In genomic region chr2:181763006-181763830, GRCm38 (mm10) we compare ENCODE assay signal across 9 mouse cellular contexts. TPM values are rescaled to one million over a fixed set of nuclear protein-coding genes. Genes with fewer than 3 reads are reported as not detected.
DNase-seq lines count a peak whose midpoint lies in the region; ATAC-seq and TF ChIP-seq lines count a peak whose summit lies in the region.
"Had no signal": no experiment of that assay in that cellular context is flagged by ENCODE, and none has a peak within 500 bp of the region (broad histone marks: within the 10 kb centered on the region; RNA-seq: fewer than 3 reads in every experiment).

TSS of gene Myt1 (plus strand) at chr2:181763332.

- no peak for TF ChIP-seq CTCF in E14TG2a.4 (conservative IDR thresholded peaks at IDR 0.05; ENCODE audit: low read length)

- peak; percentile 52 for DNase-seq in R1 (ENCODE audit: low read depth, low spot score)
- peak; percentile 85 for DNase-seq in hindbrain, embryonic 10.5 days (ENCODE audit: low spot score)
- DNase-seq in midbrain, embryonic 11.5 days (ENCODE audit: low spot score, missing footprints), result peak; percentile 91
- DNase-seq in right cerebral cortex, postnatal 25 days, result no peak
- DNase-seq: kidney, postnatal 14 days had no signal

- H3K4me1 ChIP-seq in E14TG2a.4 (replicated peaks; ENCODE audit: low read depth, low read length), result peaks cover 30% of the 10 kb centered on the region
- H3K4me1 ChIP-seq in hindbrain, embryonic 10.5 days (replicated peaks), result peaks cover 74% of the 10 kb centered on the region
- H3K4me1 ChIP-seq in midbrain, embryonic 11.5 days (ENCODE audit: control insufficient read depth, insufficient read depth, low read length), result peaks cover 29% of the 10 kb centered on the region

- H3K9me3 ChIP-seq in E14TG2a.4 (ENCODE audit: low read length), result no peaks in the 10 kb centered on the region
- no peaks in the 10 kb centered on the region for H3K9me3 ChIP-seq in hindbrain, embryonic 10.5 days
- no peaks in the 10 kb centered on the region for H3K9me3 ChIP-seq in midbrain, embryonic 11.5 days (ENCODE audit: control insufficient read depth, low read length)

- peak; percentile 91 for ATAC-seq in midbrain, embryonic 11.5 days (ENCODE audit: low FRiP score)
- ATAC-seq in activated CD4-positive, CD25-positive, alpha-beta regulatory T cell, adult 4 months, result no peak
- no peak for ATAC-seq in inflammation-experienced regulatory T-cells, adult 6 months
- ATAC-seq: Patski had no signal

- WGBS in hindbrain, embryonic 10.5 days, result 26% methylated on average over 8 of the region's 8 CpGs
- 18% methylated on average over 8 of the region's 8 CpGs for WGBS in midbrain, embryonic 11.5 days

- H3K36me3 ChIP-seq in E14TG2a.4 (ENCODE audit: insufficient read depth, low read length), result no peaks in the 10 kb centered on the region
- H3K36me3 ChIP-seq in hindbrain, embryonic 10.5 days, result no peaks in the 10 kb centered on the region
- H3K36me3 ChIP-seq in midbrain, embryonic 11.5 days (ENCODE audit: control insufficient read depth, insufficient read depth, low read length), result no peaks in the 10 kb centered on the region

- H3K27ac ChIP-seq in hindbrain, embryonic 10.5 days, result peak within 1 kb of the TSS; percentile 89
- peak within 1 kb of the TSS; percentile 96 for H3K27ac ChIP-seq in midbrain, embryonic 11.5 days (ENCODE audit: low read depth, low read length)

- peak within 1 kb of the TSS; percentile 68 for H3K4me2 ChIP-seq in midbrain, embryonic 11.5 days

- H3K4me3 ChIP-seq in E14TG2a.4 (replicated peaks; ENCODE audit: low read length), result peak within 1 kb of the TSS; percentile 43; the same call in 1 of the 2 replicates
- peak within 1 kb of the TSS; percentile 54 for H3K4me3 ChIP-seq in hindbrain, embryonic 10.5 days
- peak within 1 kb of the TSS; percentile 46 for H3K4me3 ChIP-seq in midbrain, embryonic 11.5 days (ENCODE audit: low read depth, low read length)

- peak within 1 kb of the TSS; percentile 74 for H3K9ac ChIP-seq in midbrain, embryonic 11.5 days (ENCODE audit: low read length)

- H3K27me3 ChIP-seq in E14TG2a.4 (ENCODE audit: insufficient read depth, low read length), result peaks cover 17% of the 10 kb centered on the region
- H3K27me3 ChIP-seq in hindbrain, embryonic 10.5 days (ENCODE audit: insufficient read depth, poor library complexity, severe bottlenecking), result no peaks in the 10 kb centered on the region
- H3K27me3 ChIP-seq in midbrain, embryonic 11.5 days (ENCODE audit: control insufficient read depth, insufficient read depth, low read length), result no peaks in the 10 kb centered on the region

RNA-seq across cellular contexts. Expression of gene Myt1, which starts in this region (rescaled TPM):
- 18.3 and 33.0 TPM in 2 replicates for polyA plus RNA-seq in hindbrain, embryonic 10.5 days (2016; fragmentation: Nextera tagmentation; extraction: Ambion mirVana)
- polyA plus RNA-seq in midbrain, embryonic 11.5 days (2014; fragmentation: Nextera tagmentation; extraction: Ambion mirVana), result 28.7 and 31.0 TPM in 2 replicates
- polyA plus RNA-seq in activated CD4-positive, CD25-positive, alpha-beta regulatory T cell, adult 4 months (2017; shearing (Covaris generic)), result not detected
- polyA plus RNA-seq in inflammation-experienced regulatory T-cells, adult 6 months (2017; shearing (Covaris generic)), result not detected
- polyA plus RNA-seq: Patski had no signal

Comparison
In these comparisons a context has a peak if more than half of its experiments do, and no peak if none do; other contexts are left out.
1. RNA of gene Myt1 (polyA plus RNA-seq): 18.3 to 33.0 TPM in hindbrain, embryonic 10.5 days and 28.7 to 31.0 TPM in midbrain, embryonic 11.5 days; not detected in activated CD4-positive, CD25-positive, alpha-beta regulatory T cell, adult 4 months and not detected in inflammation-experienced regulatory T-cells, adult 6 months; every median in the first group is over 10 times any median in the second.
2. Peak in every context shown above with its lines, with median percentiles within 50 percentile points of each other: H3K4me3 ChIP-seq.